Mouse (Mus musculus) regulatory T cell (primary cell): ENCODE results near the gene Cdh4.

ENCODE experiments used
- in situ Hi-C: fragments of 300-600 bp; cut with MboI, MseI; formaldehyde crosslinking; loops from one replicate; pipeline ENCODE4 v1.15.1; 2025; ENCODE audit warnings: high pct_unique_total_duplicates

The Cdh4 gene

GRCm38 (mm10) chr2:179442191-179442540 lies at the start of gene Cdh4:
Cdh4 (plus strand) TSS chr2:179442431.
- in situ Hi-C loops = no loop called here

- in situ Hi-C loops = no loop called here
These were observed 46.8 kb upstream of the Cdh4 start for GRCm38 (mm10) chr2:179395442-179395841.

GRCm38 (mm10) chr2:179399645-179400249 lies 42.5 kb upstream of the Cdh4 start:
- in situ Hi-C loops = no loop called here

- in situ Hi-C loops = no loop called here
These were observed 31.2 kb upstream of the Cdh4 start for GRCm38 (mm10) chr2:179410866-179411561.

GRCm38 (mm10) chr2:179412966-179413365 lies 29.3 kb upstream of the Cdh4 start:
- in situ Hi-C loops = no loop called here

- in situ Hi-C loops = no loop called here
These were observed 28.0 kb upstream of the Cdh4 start for GRCm38 (mm10) chr2:179414253-179414652.

- in situ Hi-C loops = no loop called here
These were observed 27.5 kb upstream of the Cdh4 start for GRCm38 (mm10) chr2:179414704-179415103.

- in situ Hi-C loops = no loop called here
These were observed 26.3 kb upstream of the Cdh4 start for GRCm38 (mm10) chr2:179415892-179416403.

- in situ Hi-C loops = no loop called here
These were observed 25.5 kb upstream of the Cdh4 start for GRCm38 (mm10) chr2:179416587-179417227.

- in situ Hi-C loops = no loop called here
These were observed 16.6 kb upstream of the Cdh4 start for GRCm38 (mm10) chr2:179425602-179426001.

GRCm38 (mm10) chr2:179428889-179429288 lies 13.3 kb upstream of the Cdh4 start:
- in situ Hi-C loops = no loop called here

GRCm38 (mm10) chr2:179440161-179440560 lies 2.1 kb upstream of the Cdh4 start:
- in situ Hi-C loops = no loop called here

- in situ Hi-C loops = no loop called here
These were observed 1.1 kb upstream of the Cdh4 start for GRCm38 (mm10) chr2:179441086-179441485.

- in situ Hi-C loops = no loop called here
These were observed 514 bp upstream of the Cdh4 start for GRCm38 (mm10) chr2:179441717-179442116.

GRCm38 (mm10) chr2:179442541-179443225 lies 452 bp downstream of the Cdh4 start:
- in situ Hi-C loops = no loop called here

GRCm38 (mm10) chr2:179443226-179443815 lies 1.1 kb downstream of the Cdh4 start:
- in situ Hi-C loops = no loop called here

- in situ Hi-C loops = no loop called here
These were observed 1.7 kb downstream of the Cdh4 start for GRCm38 (mm10) chr2:179443959-179444358.

GRCm38 (mm10) chr2:179448256-179448655 lies 6.0 kb downstream of the Cdh4 start:
- in situ Hi-C loops = no loop called here

GRCm38 (mm10) chr2:179449018-179449417 lies 6.8 kb downstream of the Cdh4 start:
- in situ Hi-C loops = no loop called here

GRCm38 (mm10) chr2:179459196-179459595 lies 17.0 kb downstream of the Cdh4 start:
- in situ Hi-C loops = no loop called here

- in situ Hi-C loops = no loop called here
These were observed 17.4 kb downstream of the Cdh4 start for GRCm38 (mm10) chr2:179459606-179460005.

- in situ Hi-C loops = no loop called here
These were observed 21.3 kb downstream of the Cdh4 start for GRCm38 (mm10) chr2:179463514-179463913.
